Mouse (Mus musculus) adrenal gland, postnatal 14 days (tissue): ENCODE measurements around the gene Grip1. TPM values are rescaled to one million over a fixed set of nuclear protein-coding genes. Genes with fewer than 3 reads are reported as not detected.

ENCODE experiments used
- DNase-seq: peaks from one replicate; pipeline ENCODE4 v3.0.0; 2021; ENCODE audit warnings: mixed read lengths
- total RNA-seq: library from RNA; stranded (reverse); gene quantifications from 2 replicates; pipeline ENCODE4 v1.2.3, GENCODE M21; 2021

The Grip1 gene
- total RNA-seq, 1 experiment from 2014 or later = 1.3 TPM

DNA sequence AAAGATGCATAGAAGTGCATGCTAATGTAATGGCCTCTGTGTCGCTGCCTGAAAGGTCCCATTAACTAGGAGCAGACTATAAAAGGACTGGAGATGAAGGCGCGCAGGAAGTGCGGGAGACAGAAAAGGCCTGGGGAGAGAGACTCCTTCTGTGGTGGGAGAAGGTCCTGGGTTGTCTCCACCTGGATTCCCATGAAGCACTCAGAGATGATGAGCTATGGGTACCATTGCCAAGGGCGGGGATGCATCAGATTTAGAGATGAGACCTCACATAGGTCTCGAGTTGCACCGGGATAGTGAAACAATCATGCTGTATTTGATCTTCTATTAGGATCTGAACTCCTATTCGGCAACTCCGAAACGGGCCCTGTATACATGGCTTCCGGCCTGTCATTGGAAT is 212.8 kb downstream of the Grip1 start:
- no peak for DNase-seq

- DNase-seq = no peak
Measured at GRCm38 (mm10) chr10:119670456-119670855, 216.8 kb downstream of the Grip1 start.

DNA sequence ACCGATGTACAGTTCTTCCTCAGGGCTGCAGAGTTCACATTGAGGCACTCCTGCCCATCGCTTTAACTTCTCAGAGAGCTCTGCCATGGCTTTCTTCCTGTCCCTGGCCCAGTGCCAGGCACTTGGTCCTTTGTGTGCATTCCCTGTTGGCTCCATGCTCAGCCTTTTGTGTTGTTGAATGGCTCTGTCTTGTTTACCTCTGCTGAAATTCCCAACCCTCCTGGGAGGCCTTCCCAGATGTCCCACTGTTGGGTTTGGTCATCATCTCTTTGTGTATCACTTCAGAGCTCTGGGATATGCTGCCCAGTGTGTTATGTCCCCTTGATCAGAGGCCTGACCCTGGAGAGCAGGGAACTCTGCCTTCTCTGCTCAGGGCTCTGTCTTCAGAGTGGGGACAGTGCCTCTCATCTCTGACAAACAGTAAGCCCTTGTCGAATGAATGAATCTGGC is 230.8 kb downstream of the Grip1 start:
- DNase-seq = no peak

GRCm38 (mm10) chr10:119691358-119692083 is 237.9 kb downstream of the Grip1 start:
- peak; percentile 15 for DNase-seq

DNA sequence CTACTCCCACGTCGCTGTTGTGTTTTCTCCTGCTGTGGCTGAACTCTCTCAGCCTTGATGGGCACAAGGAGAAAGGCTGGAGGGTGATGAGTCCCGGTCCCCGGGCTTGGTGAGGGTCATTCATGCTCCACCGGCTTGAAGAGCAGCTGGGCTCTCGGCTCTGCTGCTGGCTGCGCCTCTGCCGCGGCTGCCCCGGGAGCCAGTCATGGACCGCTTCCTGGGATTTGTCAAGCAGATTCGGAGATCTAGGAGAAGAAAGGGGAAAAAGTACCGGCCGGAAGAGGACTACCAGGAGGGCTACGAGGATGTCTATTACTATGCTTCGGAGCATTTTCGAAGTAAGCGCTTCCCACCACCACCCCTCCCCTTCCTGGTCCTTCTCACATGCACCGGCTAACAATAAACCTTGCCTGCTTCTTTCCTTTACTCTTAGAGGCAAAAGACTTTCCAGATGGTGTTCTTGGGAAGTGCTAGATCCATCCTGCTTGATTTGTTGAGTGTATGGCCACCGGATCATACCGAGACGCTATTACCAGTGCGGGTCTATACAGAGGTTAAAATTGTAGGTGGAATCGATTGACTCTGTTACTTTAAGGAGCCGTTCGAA is 238.8 kb downstream of the Grip1 start:
- peak; percentile 10 for DNase-seq

DNA sequence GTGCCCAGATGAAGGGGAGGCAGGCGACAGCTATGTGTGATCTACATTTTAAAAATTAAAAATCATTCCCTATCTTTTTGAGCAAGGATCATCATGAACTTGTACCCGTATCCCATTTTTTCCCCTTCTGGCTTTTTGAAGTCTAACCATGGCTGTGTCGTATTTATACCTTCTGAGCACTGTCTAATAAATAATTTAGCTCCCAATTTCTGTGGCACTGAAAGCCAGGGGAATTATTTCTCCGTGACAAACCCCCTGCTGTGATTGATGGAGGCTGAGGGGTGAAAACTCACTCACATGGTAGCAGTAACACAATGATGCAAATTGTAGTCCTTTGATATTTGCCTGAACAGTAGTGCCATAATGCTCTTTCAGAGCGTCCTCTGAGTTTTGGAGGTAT is 239.8 kb downstream of the Grip1 start:
- DNase-seq = no peak

GRCm38 (mm10) chr10:119697257-119697798 is 243.7 kb downstream of the Grip1 start:
- no peak for DNase-seq

DNA sequence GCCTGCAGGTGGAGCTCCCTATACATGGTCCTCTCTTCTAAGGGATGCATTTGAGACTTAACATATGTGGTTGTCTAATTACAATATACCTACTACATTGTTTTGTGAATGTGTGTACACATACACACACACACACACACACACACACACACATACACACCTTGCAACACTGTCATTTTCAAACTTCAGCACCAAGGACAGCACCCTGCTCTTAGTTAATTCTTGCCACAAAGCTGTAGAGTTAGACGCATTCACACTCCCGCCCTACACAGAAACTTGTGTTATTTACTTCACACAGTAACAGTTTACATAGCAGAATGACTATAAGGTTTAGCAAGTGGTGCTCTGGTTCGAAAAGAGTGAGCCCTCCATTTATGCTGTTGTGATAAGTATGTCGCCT is 251.7 kb downstream of the Grip1 start:
- peak; percentile 60 for DNase-seq

- no peak for DNase-seq
Measured at GRCm38 (mm10) chr10:119706281-119706680, 252.7 kb downstream of the Grip1 start.

- no peak for DNase-seq
Measured at GRCm38 (mm10) chr10:119706983-119707382, 253.4 kb downstream of the Grip1 start.

- no peak for DNase-seq
Measured at GRCm38 (mm10) chr10:119721887-119722286, 268.3 kb downstream of the Grip1 start.

DNA sequence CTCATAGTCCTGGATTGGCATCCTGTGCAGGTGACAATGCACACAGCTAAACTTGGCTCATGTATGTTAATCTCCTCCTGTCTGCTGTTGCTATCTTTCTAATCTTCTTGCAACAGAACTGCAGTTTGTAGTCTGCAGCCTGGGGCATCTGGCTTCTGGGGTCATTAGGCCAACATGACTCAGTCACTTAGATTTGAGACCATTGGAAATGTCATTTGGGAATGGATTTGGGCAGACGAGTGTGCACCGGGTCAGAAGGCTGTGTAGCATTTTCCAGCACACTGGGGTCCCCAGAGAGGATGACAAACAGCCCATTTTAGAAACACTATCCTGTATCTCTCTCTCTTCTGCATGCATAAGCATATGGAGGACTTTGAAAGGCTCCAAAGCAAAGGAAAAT is 268.8 kb downstream of the Grip1 start:
- no peak for DNase-seq

- DNase-seq = no peak
Measured at GRCm38 (mm10) chr10:119723671-119724070, 270.0 kb downstream of the Grip1 start.

- DNase-seq = no peak
Measured at GRCm38 (mm10) chr10:119725363-119725762, 271.7 kb downstream of the Grip1 start.

GRCm38 (mm10) chr10:119725966-119726365 is 272.3 kb downstream of the Grip1 start:
- DNase-seq = peak; percentile 10

- no peak for DNase-seq
Measured at GRCm38 (mm10) chr10:119726921-119727320, 273.3 kb downstream of the Grip1 start.

DNA sequence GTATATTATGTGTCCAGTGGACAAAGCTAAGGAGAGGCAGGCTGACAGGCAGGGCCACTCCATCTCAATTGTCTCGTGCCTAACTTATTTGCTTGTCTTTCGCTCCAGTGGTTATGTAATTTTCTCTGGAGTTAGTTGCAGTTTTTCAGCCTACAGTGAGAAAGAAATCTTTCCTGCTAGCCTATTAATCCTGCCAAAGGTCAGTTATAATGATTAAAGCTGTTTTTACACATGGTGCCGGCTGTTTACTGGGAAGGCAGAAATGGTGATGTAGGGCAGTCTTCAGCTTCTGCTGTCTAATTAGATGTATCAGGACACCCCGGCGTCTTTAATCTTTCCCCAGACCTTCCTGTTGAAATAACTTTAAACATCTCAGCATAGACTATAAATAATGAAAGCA is 276.6 kb downstream of the Grip1 start:
- no peak for DNase-seq

DNA sequence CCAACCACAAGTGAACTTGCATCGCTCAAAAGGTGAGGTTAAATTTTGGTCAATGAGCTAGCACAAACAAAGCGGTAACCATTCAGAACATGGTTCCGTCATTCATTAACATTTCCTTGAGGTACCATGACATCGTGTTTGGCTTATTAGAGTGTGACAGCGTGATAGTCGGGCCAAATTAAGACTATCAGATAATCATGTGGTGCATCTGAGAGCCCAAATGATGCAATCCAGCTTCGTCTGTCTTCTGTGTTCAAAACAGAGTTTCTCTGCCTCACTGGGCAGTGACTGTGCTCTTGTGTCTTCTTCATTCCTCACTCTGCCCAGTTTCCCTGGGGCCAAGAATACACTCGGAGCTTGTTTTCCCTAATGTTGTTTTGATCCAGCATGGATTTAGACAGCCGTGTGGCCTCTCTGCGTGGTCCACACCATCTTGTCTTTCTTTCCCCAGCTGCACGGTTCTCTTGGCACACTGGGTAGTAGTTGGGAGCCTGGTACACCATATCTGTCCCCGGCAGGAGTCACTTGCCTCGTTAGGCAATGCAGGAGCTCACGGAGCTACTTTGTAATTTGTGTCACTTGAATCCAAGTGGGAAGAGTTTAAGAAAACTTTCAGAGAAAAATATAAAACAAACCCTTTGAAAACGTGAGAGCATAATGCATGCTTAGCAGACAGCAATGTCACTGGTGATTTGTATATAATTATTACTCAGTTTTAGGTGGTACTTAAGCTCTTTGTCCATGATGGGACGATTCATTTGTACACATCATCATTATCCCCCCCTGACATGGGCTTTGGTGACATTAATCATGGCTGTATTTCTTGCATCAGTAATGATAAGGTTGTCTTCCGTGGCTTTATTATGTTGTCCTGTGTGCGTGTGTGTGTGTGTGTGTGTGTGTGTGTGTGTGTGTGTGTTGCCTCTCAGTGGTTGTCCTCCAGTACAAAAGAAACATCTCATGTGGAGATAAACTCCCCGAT is 281.7 kb downstream of the Grip1 start:
- no peak for DNase-seq

- no peak for DNase-seq
Measured at GRCm38 (mm10) chr10:119739466-119739865, 285.8 kb downstream of the Grip1 start.

GRCm38 (mm10) chr10:119742722-119743121 is 289.1 kb downstream of the Grip1 start:
- DNase-seq = no peak

DNA sequence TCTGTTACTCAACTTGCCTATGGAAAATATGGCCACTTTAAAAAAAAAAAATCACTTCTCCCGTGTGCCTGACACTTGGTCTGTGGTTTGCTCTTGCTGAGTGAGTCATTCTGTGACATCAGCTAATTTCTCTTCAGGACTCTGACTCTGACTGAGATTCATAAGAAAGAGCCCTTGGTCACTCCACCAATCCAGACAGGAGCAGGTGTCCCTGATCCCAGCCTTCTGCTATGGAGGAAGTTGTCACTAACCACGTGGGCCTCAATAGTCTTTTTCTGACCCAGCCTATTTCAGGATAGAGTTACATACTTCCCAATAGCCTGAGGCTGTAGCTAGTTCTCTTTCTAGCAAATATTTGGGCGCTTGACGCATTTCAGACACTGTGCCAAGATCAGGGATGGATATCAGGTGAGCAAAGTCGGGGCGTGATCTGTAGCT is 298.8 kb downstream of the Grip1 start:
- DNase-seq = no peak

DNA sequence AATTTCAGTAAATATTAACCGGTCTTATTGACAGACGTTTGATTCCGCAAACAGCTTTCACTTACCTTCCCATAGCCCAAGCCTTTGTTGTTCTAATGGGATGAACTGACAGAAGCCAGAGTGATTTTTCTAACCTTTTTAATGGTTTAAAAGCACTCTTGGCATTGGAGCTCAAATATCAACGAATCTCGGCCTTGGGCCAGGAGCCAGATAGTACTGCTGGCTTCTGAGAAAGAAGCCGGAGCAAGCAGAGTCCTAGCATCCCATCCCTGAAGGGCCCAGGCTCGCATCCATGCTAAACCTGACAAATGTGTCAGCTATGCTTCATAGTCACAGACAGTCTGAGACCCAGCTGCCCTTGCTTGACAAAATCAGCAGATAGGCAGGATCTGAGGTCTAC is 302.6 kb downstream of the Grip1 start:
- DNase-seq = peak; percentile 62
